Mouse (Mus musculus) inflammation-experienced regulatory T-cells, adult 16 weeks (primary cell): ENCODE data around the gene Dhx16. TPM values are rescaled to one million over a fixed set of nuclear protein-coding genes. Genes with fewer than 3 reads are reported as not detected.

Source experiments
- polyA plus RNA-seq: library from polyadenylated mRNA; unstranded; fragments of 100-300 nt; shearing (Covaris generic); gene quantifications from one replicate; pipeline ENCODE4 v1.2.1, GENCODE M21; 2017

Gene Dhx16
- polyA plus RNA-seq, result 23.5 TPM

GRCm38 (mm10) chr17:35879245-35880057 lies at the start of gene Dhx16:
Gene Dhx16, plus strand, starts transcription at chr17:35879819.

GRCm38 (mm10) chr17:35838122-35838544 lies 41.5 kb upstream of the Dhx16 start, which contains the start of gene Tubb5:
Gene Tubb5, minus strand, starts transcription at chr17:35838306.

GRCm38 (mm10) chr17:35841076-35841950 lies 38.3 kb upstream of the Dhx16 start, which contains the start of gene Mdc1:
Gene Mdc1, plus strand, starts transcription at chr17:35841515.

GRCm38 (mm10) chr17:35861198-35861857 lies 18.3 kb upstream of the Dhx16 start, which contains the start of gene Nrm:
Gene Nrm, plus strand, starts transcription at chr17:35861318.

GRCm38 (mm10) chr17:35865481-35866280 lies 13.9 kb upstream of the Dhx16 start, which contains the start of gene Ppp1r18:
Gene Ppp1r18, plus strand, starts transcription at chr17:35865593.

GRCm38 (mm10) chr17:35896781-35897643 lies 17.4 kb downstream of the Dhx16 start, which contains the start of gene 2310061I04Rik:
Gene 2310061I04Rik, minus strand, starts transcription at chr17:35897431.

GRCm38 (mm10) chr17:35909919-35910369 lies 30.3 kb downstream of the Dhx16 start, which contains the start of gene Atat1:
Gene Atat1, minus strand, starts transcription at chr17:35910075.

GRCm38 (mm10) chr17:35916297-35917142 lies 36.9 kb downstream of the Dhx16 start, which contains the start of the genes Mrps18b and Ppp1r10:
Gene Mrps18b, minus strand, starts transcription at chr17:35916389.
Gene Ppp1r10, plus strand, starts transcription at chr17:35916434.

Other genes with a start within 250 kb of the Dhx16 start
- 0.15 TPM for gene Mucl3, start 236.1 kb upstream of the Dhx16 start, polyA plus RNA-seq
- 33.5 TPM for gene Vars2, start 212.2 kb upstream of the Dhx16 start, polyA plus RNA-seq
- 27.5 TPM for gene Gtf2h4, start 206.1 kb upstream of the Dhx16 start, polyA plus RNA-seq
- 8.4 TPM for gene Ddr1, start 175.2 kb upstream of the Dhx16 start, polyA plus RNA-seq
- 2.0 TPM for gene Ier3, start 58.1 kb upstream of the Dhx16 start, polyA plus RNA-seq
- 55.9 TPM for gene Flot1, start 56.6 kb upstream of the Dhx16 start, polyA plus RNA-seq
- 127 TPM for gene Tubb5, start 41.5 kb upstream of the Dhx16 start, polyA plus RNA-seq
- gene Mdc1, start 38.3 kb upstream of the Dhx16 start, polyA plus RNA-seq, result 23.5 TPM
- 29.0 TPM for gene Nrm, start 18.5 kb upstream of the Dhx16 start, polyA plus RNA-seq
- gene Ppp1r18, start 14.2 kb upstream of the Dhx16 start, polyA plus RNA-seq, result 605 TPM
- gene 2310061I04Rik, start 17.6 kb downstream of the Dhx16 start, polyA plus RNA-seq, result 40.7 TPM
- 22.1 TPM for gene Atat1, start 30.3 kb downstream of the Dhx16 start, polyA plus RNA-seq
- 85.8 TPM for gene Mrps18b, start 36.6 kb downstream of the Dhx16 start, polyA plus RNA-seq
- gene Ppp1r10, start 36.6 kb downstream of the Dhx16 start, polyA plus RNA-seq, result 59.3 TPM
- 174 TPM for gene Abcf1, start 89.9 kb downstream of the Dhx16 start, polyA plus RNA-seq
- gene Gnl1, start 100.0 kb downstream of the Dhx16 start, polyA plus RNA-seq, result 20.4 TPM
- 23.3 TPM for gene Prr3, start 100.4 kb downstream of the Dhx16 start, polyA plus RNA-seq
- gene H2-T24, start 140.7 kb downstream of the Dhx16 start, polyA plus RNA-seq, result 19.4 TPM
- gene H2-T23, start 153.0 kb downstream of the Dhx16 start, polyA plus RNA-seq, result 776 TPM
- gene H2-T22, start 162.9 kb downstream of the Dhx16 start, polyA plus RNA-seq, result 250 TPM
- gene Gm6034, start 163.1 kb downstream of the Dhx16 start, polyA plus RNA-seq, result 0.24 TPM
- gene Gm11127, start 178.6 kb downstream of the Dhx16 start, polyA plus RNA-seq, result 0.30 TPM
- 1.5 TPM for gene Gm19684, start 241.9 kb downstream of the Dhx16 start, polyA plus RNA-seq
- not detected for gene Gm7030, start 249.6 kb downstream of the Dhx16 start, polyA plus RNA-seq